Mouse (Mus musculus) kidney, postnatal 14 days (tissue): ENCODE measurements at regions not wholly inside any gene's neighbourhood (a gene's known extent, or its start where the extent isn't known, plus 50 kb on each side); places are given as distances from the start of the nearest gene placed in this dataset.

ENCODE experiments used
- DNase-seq: peaks from one replicate; pipeline ENCODE4 v3.0.0; 2022; ENCODE audit warnings: mixed read lengths

- no peak for DNase-seq
Measured at GRCm38 (mm10) chr2:173376926-173377325, 100.6 kb upstream of the Pmepa1 start.

- DNase-seq: peak; percentile 60
Measured at GRCm38 (mm10) chr2:173377497-173378257, 101.3 kb upstream of the Pmepa1 start.

GRCm38 (mm10) chr2:173379736-173380135 lies 103.4 kb upstream of the Pmepa1 start:
- DNase-seq: no peak

- DNase-seq: peak; percentile 36
Measured at GRCm38 (mm10) chr2:173380341-173380761, 104.0 kb upstream of the Pmepa1 start.

GRCm38 (mm10) chr2:173382176-173382813 lies 106.0 kb upstream of the Pmepa1 start:
- peak; percentile 69 for DNase-seq

- DNase-seq: no peak
Measured at GRCm38 (mm10) chr2:173384935-173385586, 108.7 kb upstream of the Pmepa1 start.

- peak; percentile 37 for DNase-seq
Measured at GRCm38 (mm10) chr2:173385722-173386141, 109.4 kb upstream of the Pmepa1 start.

- DNase-seq: no peak
Measured at GRCm38 (mm10) chr2:173388140-173388539, 111.8 kb upstream of the Pmepa1 start.

- peak; percentile 80 for DNase-seq
Measured at GRCm38 (mm10) chr2:173392557-173393323, 116.4 kb upstream of the Pmepa1 start.

GRCm38 (mm10) chr2:173393324-173393592 lies 116.9 kb upstream of the Pmepa1 start:
- DNase-seq: peak; percentile 56

- DNase-seq: no peak
Measured at GRCm38 (mm10) chr2:173395526-173395925, 119.2 kb upstream of the Pmepa1 start.

GRCm38 (mm10) chr2:173397846-173398331 lies 121.6 kb upstream of the Pmepa1 start:
- no peak for DNase-seq

- DNase-seq: no peak
Measured at GRCm38 (mm10) chr2:173405629-173406028, 116.8 kb upstream of the 1700021F07Rik start.

- peak; percentile 72 for DNase-seq
Measured at GRCm38 (mm10) chr2:173406344-173407094, 115.9 kb upstream of the 1700021F07Rik start.

- DNase-seq: no peak
Measured at GRCm38 (mm10) chr2:173407133-173407532, 115.3 kb upstream of the 1700021F07Rik start.

- DNase-seq: no peak
Measured at GRCm38 (mm10) chr2:173408681-173409081, 113.7 kb upstream of the 1700021F07Rik start.

- peak; percentile 36 for DNase-seq
Measured at GRCm38 (mm10) chr2:173409433-173409832, 113.0 kb upstream of the 1700021F07Rik start.

GRCm38 (mm10) chr2:173413906-173414656 lies 108.3 kb upstream of the 1700021F07Rik start:
- peak; percentile 80 for DNase-seq

- DNase-seq: no peak
Measured at GRCm38 (mm10) chr2:173415429-173415828, 107.0 kb upstream of the 1700021F07Rik start.

- DNase-seq: no peak
Measured at GRCm38 (mm10) chr2:173416921-173417320, 105.5 kb upstream of the 1700021F07Rik start.

GRCm38 (mm10) chr2:173418951-173419350 lies 103.4 kb upstream of the 1700021F07Rik start:
- no peak for DNase-seq
